Mouse (Mus musculus) layer of hippocampus, adult 9-10 months (tissue): Measurements from ENCODE around the gene 2410015M20Rik.
"Not testable (repeated sequence)": the region's sequence is repeated elsewhere in the genome, so short reads cannot be mapped to it uniquely, and the experiment has no call there.

ENCODE experiments used
- DNase-seq: peaks from one replicate; pipeline ENCODE4 v3.0.0; 2022; ENCODE audit warnings: low spot score

Gene 2410015M20Rik

GRCm38 (mm10) chr17:56609452-56610171 lies at the start of gene 2410015M20Rik:
TSS of gene 2410015M20Rik (minus strand) at chr17:56609771.
- peak; percentile 99 for DNase-seq

DNA sequence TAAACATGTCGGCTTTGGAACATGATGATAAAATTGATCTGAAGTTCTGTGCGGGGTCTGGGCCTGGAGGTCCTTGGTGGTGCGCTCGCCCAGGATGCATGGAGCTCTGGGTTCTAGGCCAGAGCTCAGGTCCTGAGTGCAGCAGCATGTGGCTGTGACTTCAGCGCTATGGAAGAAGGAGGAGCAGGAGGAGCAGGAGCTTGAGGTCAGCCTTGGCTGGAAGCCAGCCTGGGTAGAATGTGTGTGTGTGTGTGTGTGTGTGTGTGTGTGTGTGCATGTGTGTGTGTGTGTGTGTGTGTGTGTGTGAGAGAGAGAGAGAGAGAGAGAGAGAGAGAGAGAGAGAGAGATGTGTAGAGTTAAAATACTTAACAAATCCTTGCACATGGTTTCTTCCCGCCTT lies 46.6 kb upstream of the 2410015M20Rik start:
- DNase-seq: no peak

DNA sequence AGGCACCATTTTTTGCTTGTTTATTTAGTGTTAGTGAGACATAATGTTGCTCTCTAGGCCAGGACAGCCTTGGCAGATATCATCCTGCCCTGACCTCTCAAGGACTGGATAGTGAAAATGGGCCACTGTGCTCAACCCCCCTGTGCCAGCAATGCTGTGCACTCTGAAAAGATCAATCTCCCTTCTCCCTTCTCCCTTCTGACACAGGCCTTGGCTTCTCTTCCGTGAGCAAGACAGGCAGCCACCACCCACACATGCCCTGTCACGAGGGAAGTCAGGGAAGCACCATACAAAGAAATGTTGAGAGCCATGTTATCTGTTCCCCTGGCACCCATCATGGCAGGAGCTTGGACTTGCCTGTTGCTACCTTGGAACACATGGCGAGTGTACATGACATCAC lies 45.7 kb upstream of the 2410015M20Rik start:
- DNase-seq: no peak

- no peak for DNase-seq
Observed at GRCm38 (mm10) chr17:56654771-56655170, 45.2 kb upstream of the 2410015M20Rik start.

DNA sequence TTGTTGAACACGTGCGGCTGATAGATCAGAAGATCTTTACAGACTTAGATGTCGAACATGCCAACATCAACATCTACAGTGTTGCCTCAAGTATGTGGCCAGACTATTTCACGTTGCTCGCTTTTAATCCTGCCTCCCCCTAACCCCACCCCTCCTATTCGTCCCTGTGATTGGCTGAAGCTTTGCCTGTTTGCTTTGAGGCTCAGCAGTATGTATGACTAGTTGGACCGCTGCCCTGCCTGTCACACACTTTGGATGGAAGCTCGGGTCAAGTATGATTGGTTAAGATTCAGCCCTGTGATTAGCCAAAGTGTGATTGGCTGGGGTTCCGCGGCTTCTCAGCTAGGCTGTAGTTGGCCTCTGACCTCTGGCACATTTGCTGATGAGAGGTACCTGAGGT lies 42.2 kb upstream of the 2410015M20Rik start:
- DNase-seq: no peak

GRCm38 (mm10) chr17:56647546-56647945 lies 38.0 kb upstream of the 2410015M20Rik start:
- DNase-seq: no peak

GRCm38 (mm10) chr17:56643237-56643636 lies 33.7 kb upstream of the 2410015M20Rik start:
- DNase-seq: no peak

DNA sequence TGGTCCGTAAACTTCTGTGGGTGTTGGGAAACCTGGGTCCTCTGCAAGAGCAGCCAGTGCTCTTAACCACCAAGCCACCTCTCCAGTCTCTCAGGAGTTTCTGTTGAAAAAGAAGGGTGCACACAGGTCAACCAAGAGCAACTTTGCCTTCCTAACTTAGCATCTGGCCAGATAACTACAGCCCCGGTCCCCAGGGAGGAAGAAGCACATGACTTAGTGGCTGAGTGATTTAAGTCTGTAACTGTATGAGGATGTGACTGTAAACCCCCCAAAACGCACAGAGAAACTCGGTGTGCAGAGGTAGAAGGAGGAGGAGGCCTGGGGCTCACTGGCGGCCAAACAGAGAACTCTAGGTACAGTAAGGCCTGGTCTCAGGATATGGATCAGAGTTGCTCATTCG lies 24.5 kb upstream of the 2410015M20Rik start:
- no peak for DNase-seq

GRCm38 (mm10) chr17:56631807-56632206 lies 22.2 kb upstream of the 2410015M20Rik start:
- DNase-seq: no peak

DNA sequence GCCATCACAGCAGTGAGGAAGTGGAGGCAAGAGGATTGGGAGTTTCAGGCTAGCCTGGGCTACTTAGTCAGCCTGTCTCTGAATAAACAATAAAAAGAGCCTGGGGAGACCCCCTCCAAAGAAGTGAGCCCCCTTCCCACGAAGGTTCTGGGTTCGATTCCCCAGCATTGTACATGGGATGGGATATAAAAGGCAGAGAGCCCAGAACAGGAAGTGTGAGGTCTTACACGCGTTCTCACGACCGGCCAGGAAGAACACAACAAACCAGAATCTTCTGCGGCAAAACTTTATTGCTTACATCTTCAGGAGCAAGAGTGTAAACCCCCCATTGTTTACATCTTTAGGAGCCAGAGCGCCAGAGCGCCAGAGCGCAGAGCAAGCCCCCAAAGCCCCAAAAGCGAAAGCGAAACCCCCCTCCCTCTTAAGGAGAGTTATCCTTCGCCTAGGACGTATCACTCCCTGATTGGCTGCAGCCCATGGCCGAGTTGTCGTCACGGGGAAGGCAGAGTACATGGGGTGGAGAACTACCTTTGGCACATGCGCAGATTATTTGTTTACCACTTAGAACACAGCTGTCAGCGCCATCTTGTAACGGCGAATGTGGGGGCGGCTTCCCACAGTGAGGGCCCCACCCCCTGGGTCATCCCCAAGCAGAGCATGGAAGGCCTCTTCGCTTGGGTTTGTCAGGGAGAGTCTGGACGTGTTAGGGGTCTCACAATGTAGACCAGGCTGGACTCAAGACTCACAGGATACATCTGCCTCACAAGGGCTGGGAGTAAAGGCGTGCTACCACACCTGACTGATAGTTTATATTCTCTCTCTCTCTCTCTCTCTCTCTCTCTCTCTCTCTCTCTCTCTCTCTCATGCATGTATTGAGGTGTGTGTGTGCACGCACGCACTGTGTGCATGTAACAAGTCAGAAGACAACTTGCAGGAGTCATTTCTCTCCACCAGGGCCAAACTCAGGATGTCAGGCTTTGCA lies 20.5 kb upstream of the 2410015M20Rik start:
- DNase-seq: not testable (repeated sequence)

DNA sequence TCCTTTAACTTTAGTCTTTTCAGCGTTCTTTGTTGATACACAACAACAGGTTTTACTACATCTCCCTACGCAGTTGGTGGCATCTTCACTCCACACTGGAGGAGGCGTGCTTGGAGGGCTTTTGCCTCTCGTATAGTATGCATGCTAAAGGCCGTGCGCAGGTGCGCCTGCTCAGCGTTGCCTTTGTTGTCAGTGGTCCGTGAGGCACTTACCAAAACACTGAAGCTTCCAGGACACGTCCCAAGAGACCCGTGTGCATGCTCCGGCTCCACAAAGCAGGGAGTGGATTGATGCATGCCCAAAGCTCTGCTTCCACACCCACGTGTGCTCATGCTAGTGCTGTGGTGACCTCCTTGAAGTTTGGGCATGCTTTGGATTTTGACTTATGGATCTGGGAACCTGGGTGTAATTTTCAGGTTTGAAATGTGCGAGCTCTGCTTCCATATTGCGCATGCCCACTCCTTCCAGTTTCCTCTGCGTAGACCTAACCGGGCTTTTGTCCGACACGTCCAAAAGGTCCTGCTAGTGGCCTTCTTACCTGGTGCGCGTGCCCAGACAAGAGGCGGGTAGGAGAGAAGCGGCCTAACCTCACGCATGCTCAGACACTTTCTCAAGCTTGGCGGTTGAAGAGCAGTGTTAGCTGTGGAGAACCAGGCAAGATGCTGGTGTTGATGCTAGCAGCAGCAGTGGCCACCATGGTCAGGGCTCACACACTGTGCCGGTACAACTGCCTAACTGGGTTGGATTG lies 18.1 kb upstream of the 2410015M20Rik start, which contains the start of gene Catsperd:
TSS of gene Catsperd (plus strand) at position 614 of the 748 bp plus-strand sequence.
- no peak for DNase-seq

DNA sequence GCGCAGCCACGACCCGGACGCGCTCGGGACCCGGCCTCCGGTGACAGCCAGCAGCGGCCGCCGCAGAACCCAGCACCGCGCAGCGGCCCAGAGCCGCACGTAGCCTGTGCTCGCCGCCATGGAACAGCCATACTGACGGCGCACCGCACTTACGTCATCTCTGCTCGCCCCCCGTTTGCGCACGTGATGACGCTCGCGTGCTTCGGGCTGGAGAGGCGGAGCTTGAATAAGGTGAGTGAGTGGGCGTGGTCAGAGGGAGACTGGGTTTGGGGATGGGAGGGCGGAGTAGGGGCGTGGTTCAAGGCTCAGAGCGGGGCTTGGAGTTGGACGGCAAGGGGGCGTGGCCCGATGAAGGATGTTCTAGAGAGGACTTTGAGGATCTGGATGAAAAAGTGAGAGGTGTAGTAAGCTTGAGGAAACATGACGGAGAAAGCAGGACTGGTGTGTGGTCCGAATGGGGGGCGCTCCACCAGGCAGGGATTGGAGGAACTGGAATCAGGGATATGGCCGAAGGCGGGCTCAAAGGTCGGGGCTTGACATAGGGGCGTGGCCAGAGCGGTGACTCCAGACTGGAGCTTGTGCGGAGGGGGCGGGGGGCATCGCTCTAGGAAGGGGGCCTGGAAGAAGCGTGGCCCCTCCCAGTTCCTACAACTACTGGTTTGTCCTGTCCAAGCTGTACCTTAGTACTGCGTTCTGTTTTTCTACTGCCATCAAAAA lies 17.3 kb upstream of the 2410015M20Rik start, which contains the start of gene Lonp1:
TSS of gene Lonp1 (minus strand) at position 134 of the 717 bp plus-strand sequence.
- DNase-seq: peak; percentile 93

DNA sequence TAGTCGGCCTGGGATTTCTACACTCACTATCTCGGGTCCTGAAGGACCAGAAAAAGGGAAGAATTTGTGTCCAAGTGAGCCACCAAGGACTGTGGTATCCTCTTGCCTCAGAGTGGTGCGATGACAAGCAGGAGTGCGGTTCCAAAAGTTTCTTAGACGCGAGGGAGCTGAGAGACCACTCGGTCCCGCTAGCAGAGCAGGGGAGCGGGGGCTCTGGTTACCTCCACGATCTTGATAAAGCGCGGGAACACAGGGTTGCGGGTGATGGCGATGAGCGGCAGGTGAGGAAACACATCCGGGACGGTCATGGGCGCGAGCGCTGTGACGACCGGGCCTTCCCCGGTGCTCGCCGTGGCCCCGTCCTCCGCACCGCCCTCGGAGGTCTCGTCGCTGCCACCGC lies 16.7 kb upstream of the 2410015M20Rik start:
- no peak for DNase-seq

GRCm38 (mm10) chr17:56625495-56625894 lies 15.9 kb upstream of the 2410015M20Rik start:
- DNase-seq: no peak

DNA sequence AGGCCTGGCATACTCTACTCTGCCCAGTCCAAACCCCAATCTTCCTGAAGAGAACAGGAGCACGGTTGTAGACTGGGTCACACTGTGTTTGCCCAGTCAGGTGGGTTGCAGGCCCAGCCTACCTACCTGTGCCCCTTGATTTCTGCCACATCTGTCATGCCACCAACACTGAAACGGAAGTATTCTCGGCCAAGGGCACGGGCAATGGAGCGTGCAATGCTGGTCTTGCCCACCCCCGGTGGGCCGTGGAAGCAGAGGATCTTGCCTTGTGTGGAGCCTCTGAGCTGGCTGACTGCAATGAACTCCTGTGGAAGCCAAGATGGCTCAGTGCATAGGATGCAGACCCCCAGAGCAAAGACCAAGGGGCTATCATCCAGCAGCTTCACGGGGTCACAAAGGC lies 8.1 kb upstream of the 2410015M20Rik start:
- DNase-seq: no peak

GRCm38 (mm10) chr17:56616725-56617124 lies 7.2 kb upstream of the 2410015M20Rik start:
- DNase-seq: no peak

DNA sequence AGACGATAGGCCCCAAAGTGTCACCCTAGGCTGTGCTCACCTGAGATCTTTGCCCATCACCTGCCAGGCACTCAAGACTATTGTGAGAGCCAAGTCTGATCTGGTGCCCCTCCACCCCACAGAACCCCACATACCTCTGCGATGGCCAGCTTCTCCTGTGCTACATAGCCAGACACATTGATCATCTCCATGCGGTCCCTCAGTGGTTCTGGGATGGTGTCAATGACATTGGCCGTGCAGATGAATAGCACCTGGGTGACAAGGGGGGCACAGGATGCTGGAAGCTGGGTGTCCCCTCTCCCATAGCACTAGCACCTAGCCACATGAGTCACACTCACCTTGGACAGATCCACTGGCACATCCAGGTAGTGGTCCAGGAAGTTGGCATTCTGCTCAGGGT lies 6.2 kb upstream of the 2410015M20Rik start:
- DNase-seq: no peak

DNA sequence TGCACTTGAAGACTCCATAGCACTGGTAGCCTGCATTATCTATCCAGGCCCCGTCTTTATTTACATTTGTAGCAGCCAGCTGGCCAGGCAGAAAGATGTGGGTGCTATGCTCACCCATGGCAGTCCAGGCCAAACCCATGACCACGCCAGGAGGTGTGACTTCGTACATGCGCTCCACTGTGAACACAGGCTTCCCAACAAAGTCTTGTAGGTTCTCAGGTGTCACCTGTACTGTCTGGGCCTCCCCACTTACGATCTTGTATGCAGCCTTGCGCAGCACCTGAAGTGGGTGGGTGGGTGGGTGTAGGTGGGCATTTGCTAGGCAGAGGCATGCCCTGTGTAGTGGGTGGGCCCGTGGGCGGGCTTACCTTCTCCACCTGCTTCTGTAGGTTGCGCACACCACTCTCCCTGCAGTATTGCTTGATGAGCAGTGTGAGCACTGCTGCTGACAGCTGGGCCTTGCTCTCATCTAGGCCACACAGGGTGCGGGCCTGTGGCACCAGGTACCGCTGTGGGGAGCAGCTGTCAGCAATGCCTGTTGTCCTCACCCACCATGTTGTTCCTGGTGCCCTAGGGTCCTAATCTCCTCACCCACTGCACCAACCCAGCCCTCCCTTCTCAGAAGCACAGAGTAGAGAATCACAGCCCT lies 5.7 kb upstream of the 2410015M20Rik start:
- DNase-seq: no peak

DNA sequence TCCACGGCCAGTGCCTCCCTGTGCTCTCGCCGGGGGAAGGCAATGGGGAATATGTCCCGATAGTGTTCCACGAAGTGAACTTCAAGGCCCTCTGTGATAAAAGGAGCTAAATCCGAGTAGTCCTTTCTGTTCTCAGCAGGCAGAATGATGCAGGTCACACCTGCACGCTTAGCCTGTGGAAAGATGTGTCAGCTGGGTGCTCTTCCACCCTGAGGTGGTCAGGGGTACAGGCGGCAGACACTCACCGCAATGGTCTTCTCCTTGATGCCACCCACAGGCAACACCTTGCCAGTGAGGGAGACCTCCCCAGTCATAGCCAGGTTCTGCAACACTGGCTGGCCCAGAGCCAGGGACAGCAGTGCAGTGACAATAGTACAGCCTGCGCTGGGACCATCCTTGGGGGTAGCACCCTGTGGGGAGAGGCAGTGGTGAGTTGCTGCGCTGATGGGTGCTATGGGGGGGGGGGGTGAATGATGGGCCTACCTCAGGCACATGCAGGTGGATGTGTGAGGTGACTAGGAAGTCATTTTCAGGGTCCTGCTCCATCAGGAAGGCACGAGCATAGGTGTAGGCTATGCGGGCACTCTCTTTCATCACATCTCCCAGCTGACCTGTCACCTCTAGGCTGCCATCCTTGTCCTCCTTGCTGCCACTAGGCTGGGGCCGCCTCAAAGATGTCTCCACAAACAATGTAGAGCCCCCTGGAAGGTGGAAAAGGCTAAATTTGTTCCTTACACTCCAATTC lies 5.0 kb upstream of the 2410015M20Rik start:
- no peak for DNase-seq

GRCm38 (mm10) chr17:56613893-56614292 lies 4.3 kb upstream of the 2410015M20Rik start:
- not testable (repeated sequence) for DNase-seq
